Mouse (Mus musculus) frontal cortex, postnatal 14 days (tissue): ENCODE data around the gene Rhbdd3.
A peak's percentile ranks its signal among the peaks of the same experiment; 100 is the strongest.

Experiments used
- DNase-seq, 2 experiments: peaks; one replicate each; pipeline ENCODE4 v3.0.0; 2022; ENCODE audit warnings: low spot score in 2 of 2

Rhbdd3 gene

GRCm38 (mm10) chr11:5098736-5099542 is at the start of gene Rhbdd3, which contains the start of gene Ewsr1:
TSS of gene Rhbdd3 (plus strand) at chr11:5098926.
TSS of gene Ewsr1 (minus strand) at chr11:5099266.
- peak; percentile 95 to 96 for DNase-seq

GRCm38 (mm10) chr11:5051629-5052028 is 47.1 kb upstream of the Rhbdd3 start:
- DNase-seq, result no peak

- peak; percentile 33 to 49 for DNase-seq
Observed at GRCm38 (mm10) chr11:5052200-5052854, 46.4 kb upstream of the Rhbdd3 start.

GRCm38 (mm10) chr11:5054151-5054550 is 44.6 kb upstream of the Rhbdd3 start:
- DNase-seq, result no peak

- DNase-seq, result no peak
Observed at GRCm38 (mm10) chr11:5054874-5055273, 43.9 kb upstream of the Rhbdd3 start.

- DNase-seq, result no peak
Observed at GRCm38 (mm10) chr11:5055945-5056938, 42.5 kb upstream of the Rhbdd3 start.

DNA sequence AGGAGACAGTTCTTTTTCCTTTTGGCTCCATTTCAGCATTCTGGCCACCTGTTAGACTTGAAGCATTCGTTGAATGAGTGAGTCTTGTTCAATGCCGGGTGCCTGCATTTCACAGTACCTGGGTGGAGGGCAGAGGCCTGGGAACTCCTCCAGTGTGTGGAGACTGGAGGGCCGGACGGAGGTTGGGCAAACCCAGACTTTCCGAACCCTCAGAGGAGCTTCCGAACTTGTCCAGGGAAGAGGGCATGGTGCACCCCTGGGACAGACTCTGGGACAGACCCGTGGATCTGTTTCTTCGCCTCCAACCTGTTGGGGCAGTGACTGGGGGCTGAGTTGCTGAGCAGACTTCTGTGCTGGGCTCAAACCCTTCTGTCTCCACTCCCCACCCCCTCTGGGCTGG is 41.7 kb upstream of the Rhbdd3 start:
- no peak for DNase-seq

DNA sequence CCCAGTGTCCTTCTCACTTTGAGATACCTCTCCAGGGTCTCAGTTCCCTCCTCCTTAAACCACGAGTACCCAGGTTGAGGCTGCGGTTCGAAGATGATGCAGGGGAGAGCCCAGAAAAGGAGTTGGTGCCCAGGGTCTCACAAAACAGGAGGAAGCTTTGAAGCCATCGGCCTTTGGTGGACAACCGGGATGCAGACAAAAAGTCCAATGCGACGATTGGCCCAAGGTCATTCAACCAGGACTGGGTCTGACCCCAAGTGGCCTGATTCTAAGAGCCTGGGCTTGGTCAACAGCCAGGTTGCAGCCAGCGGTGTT is 41.2 kb upstream of the Rhbdd3 start:
- DNase-seq, result no peak

GRCm38 (mm10) chr11:5057856-5058641 is 40.7 kb upstream of the Rhbdd3 start, which contains the start of gene Rasl10a:
TSS of gene Rasl10a (plus strand) at chr11:5058128.
- peak in 1 of 2 experiments; percentile 36 for DNase-seq

- no peak for DNase-seq
Observed at GRCm38 (mm10) chr11:5058783-5059182, 39.9 kb upstream of the Rhbdd3 start.

GRCm38 (mm10) chr11:5059230-5059629 is 39.5 kb upstream of the Rhbdd3 start:
- no peak for DNase-seq

DNA sequence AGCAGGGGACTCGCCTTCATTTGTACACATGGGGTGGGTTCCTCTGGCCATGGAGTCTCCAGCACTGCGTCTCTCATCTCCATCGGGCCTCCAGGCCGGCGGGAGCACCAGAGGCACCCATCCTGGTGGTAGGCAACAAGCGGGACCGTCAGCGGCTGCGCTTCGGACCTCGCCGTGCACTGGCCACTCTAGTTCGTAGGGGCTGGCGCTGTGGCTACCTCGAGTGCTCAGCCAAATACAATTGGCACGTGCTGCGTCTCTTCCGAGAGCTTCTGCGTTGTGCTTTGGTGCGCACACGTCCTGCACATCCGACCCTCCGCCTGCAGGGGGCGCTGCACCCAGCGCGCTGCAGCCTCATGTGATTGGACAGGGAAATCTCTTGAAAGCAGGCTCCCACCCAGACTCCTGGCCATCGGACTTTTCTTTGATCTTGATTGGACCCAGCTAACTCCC is 39.0 kb upstream of the Rhbdd3 start:
- peak; percentile 48 to 56 for DNase-seq

- DNase-seq, result no peak
Observed at GRCm38 (mm10) chr11:5060756-5061412, 37.8 kb upstream of the Rhbdd3 start.

DNA sequence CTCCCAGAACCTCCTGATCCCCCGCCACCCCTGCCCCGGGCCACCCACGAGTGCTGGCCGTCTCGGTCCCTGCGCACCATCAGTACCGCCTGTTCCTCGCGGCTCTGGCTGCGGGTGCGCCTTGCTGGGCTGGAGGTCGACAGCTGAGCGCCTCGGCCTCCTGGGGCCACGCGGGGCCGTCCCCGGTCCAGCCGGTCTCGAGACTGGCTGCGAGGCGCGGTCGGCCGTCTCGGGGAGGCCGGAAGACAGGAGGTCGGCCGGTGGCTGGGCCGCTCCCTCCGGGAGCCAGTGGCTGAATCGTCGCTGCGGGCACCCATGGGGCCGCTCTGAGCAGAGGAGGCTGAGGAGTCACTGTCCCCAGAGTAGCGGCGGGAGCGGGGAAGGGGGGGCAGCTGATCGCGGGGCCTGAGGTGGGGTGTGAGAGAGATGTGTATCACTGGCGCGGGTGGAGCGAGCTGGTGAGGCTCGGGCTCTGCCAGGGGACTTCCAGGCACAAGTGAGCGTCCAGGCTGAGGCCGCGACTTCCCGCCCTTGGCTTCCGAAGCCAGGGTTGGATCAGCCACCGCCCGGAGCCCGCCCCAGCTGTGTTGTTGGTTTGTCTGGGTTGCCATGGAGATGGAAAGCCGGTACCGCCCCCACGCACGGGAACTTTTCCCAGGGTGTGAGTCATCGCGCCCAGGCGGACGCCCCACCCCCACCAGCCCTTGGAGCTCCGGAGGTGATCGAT is 37.1 kb upstream of the Rhbdd3 start:
- DNase-seq, result peak; percentile 90 to 91

DNA sequence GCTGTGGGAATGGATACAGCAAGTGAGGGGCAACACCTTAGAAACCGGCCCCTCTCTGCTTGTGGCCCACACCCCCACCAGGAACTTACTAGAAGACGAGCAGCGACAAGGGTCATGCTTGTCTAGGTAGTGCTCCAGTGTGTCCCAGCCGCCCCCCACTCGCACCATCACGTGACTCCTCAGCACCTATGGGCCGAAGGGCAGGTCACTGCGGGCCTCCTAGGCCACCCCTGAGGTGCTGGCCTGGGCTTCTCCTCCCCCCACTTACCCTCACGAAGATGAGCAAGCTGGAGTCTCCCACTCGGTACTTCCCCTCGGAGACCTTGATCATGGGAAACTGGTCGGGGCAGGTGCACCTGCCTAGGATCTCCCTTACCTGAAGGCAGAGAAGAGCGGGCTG is 36.4 kb upstream of the Rhbdd3 start:
- no peak for DNase-seq

GRCm38 (mm10) chr11:5062860-5063505 is 35.7 kb upstream of the Rhbdd3 start:
- DNase-seq, result no peak

DNA sequence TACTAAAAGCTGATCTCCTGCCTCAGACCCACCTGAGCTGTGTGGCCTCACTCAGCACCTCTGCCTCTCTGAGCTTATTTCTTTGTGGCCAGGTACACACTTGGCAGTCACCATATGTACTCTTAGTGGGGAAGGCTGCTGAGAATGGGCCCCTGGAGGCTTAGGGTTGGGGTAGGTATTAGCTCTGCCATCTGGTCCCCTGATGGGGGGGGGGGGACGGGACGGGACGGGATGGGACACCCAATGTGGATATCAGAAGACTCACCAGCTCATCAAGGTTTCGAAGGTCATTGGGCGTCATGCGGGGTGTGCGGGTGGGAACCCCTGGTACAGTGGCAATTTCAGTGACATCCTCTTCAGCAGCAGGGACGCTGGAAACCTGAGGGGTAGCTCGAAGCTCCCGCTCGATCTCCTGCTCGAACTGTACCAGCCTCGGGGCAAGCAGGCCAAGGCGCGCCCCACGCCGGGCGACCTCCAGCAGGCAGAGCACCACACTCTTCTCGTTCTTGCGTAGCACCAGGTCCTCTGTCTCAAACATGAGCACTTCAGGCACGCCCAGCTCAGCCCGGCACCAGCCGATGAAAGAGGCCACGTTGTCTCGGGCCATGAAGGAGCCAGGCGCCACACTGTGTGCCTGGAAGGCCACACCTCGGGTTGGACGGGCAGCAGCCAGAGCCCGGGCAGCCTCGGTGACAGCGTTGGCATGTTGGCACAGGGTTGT is 35.0 kb upstream of the Rhbdd3 start:
- DNase-seq, result peak in 1 of 2 experiments; percentile 31

- no peak for DNase-seq
Observed at GRCm38 (mm10) chr11:5064282-5065055, 34.3 kb upstream of the Rhbdd3 start.
